Mouse (Mus musculus) liver, postnatal 0 days (tissue): Measurements from ENCODE around the gene Robo1. TPM values are rescaled to one million over a fixed set of nuclear protein-coding genes. Genes with fewer than 3 reads are reported as not detected.
A peak's percentile ranks its signal among the peaks of the same experiment; 100 is the strongest.

ENCODE experiments used
- ATAC-seq: fragments of 200-750 bp; cut with Nextera tagmentation; 2 replicates; pipeline ENCODE4 v1.8.0; 2017; ENCODE audit warnings: mild to moderate bottlenecking, moderate library complexity
- DNase-seq: peaks from one replicate; pipeline ENCODE4 v3.0.0-alpha.2; 2016
- H3K27ac ChIP-seq: fragments of 300-500 bp; sonication (generic); 2 replicates; pipeline ENCODE4 v1.5.1; 2014; ENCODE audit warnings: antibody characterized with exemption, moderate library complexity, mild to moderate bottlenecking, low read depth
- H3K27me3 ChIP-seq: fragments of 300-500 bp; sonication (generic); 2 replicates; pipeline ENCODE4 v1.6.1; 2014; ENCODE audit warnings: low read length, control low read depth, mixed read lengths; ENCODE audit not compliant: insufficient read depth
- H3K36me3 ChIP-seq: fragments of 300-500 bp; sonication (generic); replicated peaks from 2 replicates; pipeline ENCODE4 v1.6.1; 2014; ENCODE audit warnings: mild to moderate bottlenecking, control low read depth, low read length, moderate library complexity, mixed read lengths; ENCODE audit not compliant: insufficient read depth
- H3K4me1 ChIP-seq: fragments of 300-500 bp; sonication (generic); 2 replicates; pipeline ENCODE4 v1.6.1; 2014; ENCODE audit warnings: antibody characterized with exemption, mild to moderate bottlenecking, control low read depth; ENCODE audit not compliant: insufficient read depth
- H3K4me2 ChIP-seq: fragments of 300-500 bp; sonication (generic); 2 replicates; pipeline ENCODE4 v1.6.1; 2014; ENCODE audit warnings: low read depth, mild to moderate bottlenecking, low read length, moderate library complexity, mixed read lengths
- H3K4me3 ChIP-seq: fragments of 300-500 bp; sonication (generic); 2 replicates; pipeline ENCODE4 v1.5.1; 2014; ENCODE audit warnings: low read depth, low read length
- H3K9ac ChIP-seq: fragments of 300-500 bp; sonication (generic); replicated peaks from 2 replicates; pipeline ENCODE4 v1.6.1; 2014; ENCODE audit warnings: mild to moderate bottlenecking, moderate library complexity
- H3K9me3 ChIP-seq: fragments of 300-500 bp; sonication (generic); 2 replicates; pipeline ENCODE4 v1.6.1; 2016; ENCODE audit warnings: mild to moderate bottlenecking, control low read depth, low read length, mixed read lengths
- CTCF ChIP-seq: sonication (generic); IDR thresholded peaks from 2 replicates; pipeline ENCODE4 v1.5.1; 2016; ENCODE audit warnings: antibody characterized with exemption, low read depth
- EP300 ChIP-seq: IDR thresholded peaks from 2 replicates; pipeline ENCODE4 v1.6.1; 2016; ENCODE audit warnings: antibody characterized with exemption, low read depth, mild to moderate bottlenecking
- WGBS: fragments of 180-500 bp; shearing (Covaris S2); extraction: QIAGEN DNeasy Blood & Tissue Kit; methylation state at CpG from one replicate; pipeline ENCODE4 v1.1.7; 2014; ENCODE audit not compliant: insufficient replicate concordance; 5-methylcytosine and 5-hydroxymethylcytosine counted together
- polyA plus RNA-seq: library from polyadenylated mRNA; unstranded; fragments of >200 nt; fragmentation: Nextera tagmentation; extraction: Ambion mirVana; gene quantifications from 2 replicates; pipeline ENCODE4 v1.2.1, GENCODE M21; 2015

The Robo1 gene
- polyA plus RNA-seq, 1 experiment from 2014 or later: 2.4 TPM

GRCm38 (mm10) chr16:72765128-72765913 lies 457.2 kb downstream of the Robo1 start:
- Histone ChIP-seq H3K36me3 (no peaks in the 10 kb centered on the region), H3K4me2 (peak overlapping the region; percentile 58), H3K27ac (peak overlapping the region; percentile 67; the same call in 1 of the 2 replicates), H3K9me3 (no peaks in the 10 kb centered on the region), H3K9ac (no peak overlapping the region), H3K4me1 (peaks cover 3% of the 10 kb centered on the region; the same call in 1 of the 2 replicates), H3K4me3 (peak overlapping the region; percentile 25), H3K27me3 (no peaks in the 10 kb centered on the region)
- WGBS: 60% methylated on average over 9 of the region's 9 CpGs
- ATAC-seq (peak; percentile 97), DNase-seq (peak; percentile 15)
- TF ChIP-seq CTCF (no peak), EP300 (no peak)

- no peak for ATAC-seq
- Histone ChIP-seq H3K9me3 (no peaks in the 10 kb centered on the region), H3K4me1 (peaks cover 3% of the 10 kb centered on the region; the same call in 1 of the 2 replicates), H3K4me2 (no peak overlapping the region), H3K27me3 (no peaks in the 10 kb centered on the region), H3K9ac (no peak overlapping the region), H3K27ac (no peak overlapping the region), H3K4me3 (no peak overlapping the region), H3K36me3 (no peaks in the 10 kb centered on the region)
- WGBS: 83% methylated on average over 8 of the region's 8 CpGs
- DNase-seq: no peak
- TF ChIP-seq EP300 (no peak), CTCF (no peak)
Measured at GRCm38 (mm10) chr16:72769214-72769834, 461.2 kb downstream of the Robo1 start.

- Histone ChIP-seq H3K9ac (no peak overlapping the region), H3K4me3 (no peak overlapping the region)
Measured at GRCm38 (mm10) chr16:72772348-72772747, 464.2 kb downstream of the Robo1 start.

GRCm38 (mm10) chr16:72773034-72773433 lies 464.9 kb downstream of the Robo1 start:
- no peak overlapping the region for H3K27ac ChIP-seq
- H3K27me3 ChIP-seq: no peaks in the 10 kb centered on the region
- H3K4me3 ChIP-seq: no peak overlapping the region
- WGBS: 62% methylated on average over 7 of the region's 7 CpGs
- H3K9ac ChIP-seq: no peak overlapping the region
- H3K4me2 ChIP-seq: no peak overlapping the region
- H3K9me3 ChIP-seq: no peaks in the 10 kb centered on the region
- DNase-seq (no peak), ATAC-seq (no peak)
- peaks cover 3% of the 10 kb centered on the region; the same call in 1 of the 2 replicates for H3K4me1 ChIP-seq
- TF ChIP-seq CTCF (no peak), EP300 (no peak)
- no peaks in the 10 kb centered on the region for H3K36me3 ChIP-seq

More at GRCm38 (mm10) chr16:72772348-72772747, 464.2 kb downstream of the Robo1 start:
- no peak overlapping the region for H3K4me2 ChIP-seq
- no peak for ATAC-seq
- H3K27me3 ChIP-seq: no peaks in the 10 kb centered on the region
- DNase-seq: no peak
- H3K9me3 ChIP-seq: no peaks in the 10 kb centered on the region
- 65% methylated on average over 5 of the region's 5 CpGs for WGBS
- H3K36me3 ChIP-seq: no peaks in the 10 kb centered on the region
- H3K27ac ChIP-seq: no peak overlapping the region
- TF ChIP-seq CTCF (no peak), EP300 (no peak)
- H3K4me1 ChIP-seq: peaks cover 3% of the 10 kb centered on the region; the same call in 1 of the 2 replicates

GRCm38 (mm10) chr16:72778520-72778919 lies 470.4 kb downstream of the Robo1 start:
- ATAC-seq: no peak
- Histone ChIP-seq H3K9me3 (no peaks in the 10 kb centered on the region), H3K27ac (no peak overlapping the region), H3K36me3 (no peaks in the 10 kb centered on the region), H3K4me3 (no peak overlapping the region), H3K9ac (no peak overlapping the region), H3K4me2 (peak overlapping the region; percentile 22; the same call in 1 of the 2 replicates), H3K4me1 (no peaks in the 10 kb centered on the region), H3K27me3 (no peaks in the 10 kb centered on the region)
- no peak for TF ChIP-seq CTCF
- no peak for TF ChIP-seq EP300
- WGBS: 63% methylated on average over 9 of the region's 9 CpGs
- no peak for DNase-seq

GRCm38 (mm10) chr16:72782171-72782570 lies 474.1 kb downstream of the Robo1 start:
- ATAC-seq: no peak

More at GRCm38 (mm10) chr16:72782171-72782570, 474.1 kb downstream of the Robo1 start:
- Histone ChIP-seq H3K4me3 (no peak overlapping the region), H3K9me3 (no peaks in the 10 kb centered on the region), H3K4me1 (no peaks in the 10 kb centered on the region), H3K4me2 (no peak overlapping the region), H3K27ac (no peak overlapping the region), H3K27me3 (no peaks in the 10 kb centered on the region), H3K36me3 (no peaks in the 10 kb centered on the region), H3K9ac (no peak overlapping the region)
- no peak for DNase-seq
- 80% methylated on average over 6 of the region's 6 CpGs for WGBS
- TF ChIP-seq EP300 (no peak), CTCF (no peak)
